Mouse (Mus musculus): ENCODE data around the gene Tmem123. TPM values are rescaled to one million over a fixed set of nuclear protein-coding genes. Genes with fewer than 3 reads are reported as not detected.

Tmem123 gene
- polyA plus RNA-seq, 1 experiment = 32.8 TPM

GRCm38 (mm10) chr9:7836331-7836730, 72.5 kb downstream of the Tmem123 start:
- TF ChIP-seq CTCF (IDR thresholded peaks at IDR 0.05; ENCODE audit: control insufficient read depth, insufficient read depth, insufficient replicate concordance, low read depth, low read length) (no peak), POLR2A (IDR thresholded peaks at IDR 0.05; ENCODE audit: control insufficient read depth, low read depth, low read length) (no peak; the same call in 1 of the 2 replicates)
- Histone ChIP-seq H3K27me3 (ENCODE audit: control insufficient read depth, insufficient read depth, low read length) (no peaks in the 10 kb centered on the region), H3K36me3 (ENCODE audit: control insufficient read depth, insufficient read depth, low read length) (peaks cover 4% of the 10 kb centered on the region), H3K4me1 (ENCODE audit: control insufficient read depth, insufficient read depth, low read length) (peaks cover 6% of the 10 kb centered on the region), H3K4me3 (ENCODE audit: control insufficient read depth, low read depth, low read length) (peak overlapping the region; percentile 95), H3K27ac (ENCODE audit: control insufficient read depth, insufficient read depth, low read depth, low read length) (peak overlapping the region; percentile 94)

GRCm38 (mm10) chr9:7836905-7837805, 73.3 kb downstream of the Tmem123 start, which contains the start of gene Birc2:
Gene Birc2, minus strand, starts transcription at chr9:7837064.
- TF ChIP-seq POLR2A (IDR thresholded peaks at IDR 0.05; ENCODE audit: control insufficient read depth, low read depth, low read length) (peak; percentile 97), CTCF (IDR thresholded peaks at IDR 0.05; ENCODE audit: control insufficient read depth, insufficient read depth, insufficient replicate concordance, low read depth, low read length) (no peak)
- H3K4me3 ChIP-seq (ENCODE audit: control insufficient read depth, low read depth, low read length) = peak within 1 kb of the TSS; percentile 95
- H3K27ac ChIP-seq (ENCODE audit: control insufficient read depth, insufficient read depth, low read depth, low read length) = peak within 1 kb of the TSS; percentile 94
- H3K4me1 ChIP-seq (ENCODE audit: control insufficient read depth, insufficient read depth, low read length) = peaks cover 6% of the 10 kb centered on the region
- H3K27me3 ChIP-seq (ENCODE audit: control insufficient read depth, insufficient read depth, low read length) = no peaks in the 10 kb centered on the region
- H3K36me3 ChIP-seq (ENCODE audit: control insufficient read depth, insufficient read depth, low read length) = peaks cover 3% of the 10 kb centered on the region

- Histone ChIP-seq H3K36me3 (ENCODE audit: control insufficient read depth, insufficient read depth, low read length) (peaks cover 2% of the 10 kb centered on the region), H3K4me1 (ENCODE audit: control insufficient read depth, insufficient read depth, low read length) (peaks cover 6% of the 10 kb centered on the region), H3K27ac (ENCODE audit: control insufficient read depth, insufficient read depth, low read depth, low read length) (peak overlapping the region; percentile 94), H3K27me3 (ENCODE audit: control insufficient read depth, insufficient read depth, low read length) (no peaks in the 10 kb centered on the region), H3K4me3 (ENCODE audit: control insufficient read depth, low read depth, low read length) (peak overlapping the region; percentile 95)
- TF ChIP-seq POLR2A (IDR thresholded peaks at IDR 0.05; ENCODE audit: control insufficient read depth, low read depth, low read length) = no peak
- no peak for TF ChIP-seq CTCF (IDR thresholded peaks at IDR 0.05; ENCODE audit: control insufficient read depth, insufficient read depth, insufficient replicate concordance, low read depth, low read length)
These were observed 74.1 kb downstream of the Tmem123 start for GRCm38 (mm10) chr9:7837806-7838440.

- peaks cover 8% of the 10 kb centered on the region for H3K4me1 ChIP-seq (ENCODE audit: control insufficient read depth, insufficient read depth, low read length)
- TF ChIP-seq POLR2A (IDR thresholded peaks at IDR 0.05; ENCODE audit: control insufficient read depth, low read depth, low read length) = no peak
- TF ChIP-seq CTCF (IDR thresholded peaks at IDR 0.05; ENCODE audit: control insufficient read depth, insufficient read depth, insufficient replicate concordance, low read depth, low read length) = no peak
These were observed 77.4 kb downstream of the Tmem123 start for GRCm38 (mm10) chr9:7841221-7841620.

More at GRCm38 (mm10) chr9:7841221-7841620, 77.4 kb downstream of the Tmem123 start:
- Histone ChIP-seq H3K4me3 (ENCODE audit: control insufficient read depth, low read depth, low read length) (no peak overlapping the region), H3K27ac (ENCODE audit: control insufficient read depth, insufficient read depth, low read depth, low read length) (peak overlapping the region; percentile 87), H3K36me3 (ENCODE audit: control insufficient read depth, insufficient read depth, low read length) (no peaks in the 10 kb centered on the region), H3K27me3 (ENCODE audit: control insufficient read depth, insufficient read depth, low read length) (no peaks in the 10 kb centered on the region)

Other genes with a start within 250 kb of the Tmem123 start
- not detected in 2 replicates for gene Mmp8, start 205.6 kb upstream of the Tmem123 start, polyA plus RNA-seq (2012; rRNA removed)
- not detected in 2 replicates for gene Mmp27, start 192.6 kb upstream of the Tmem123 start, polyA plus RNA-seq (2012; rRNA removed)
- 0.02 TPM in 1 of 2 replicates, not detected in the other for gene Mmp20, start 135.8 kb upstream of the Tmem123 start, polyA plus RNA-seq (2012; rRNA removed)
- gene Mmp7, start 72.0 kb upstream of the Tmem123 start, polyA plus RNA-seq (2012; rRNA removed) = 3.0 TPM in 1 of 2 replicates, not detected in the other
- gene Birc2, start 73.0 kb downstream of the Tmem123 start, polyA plus RNA-seq (2012; rRNA removed) = 28.4 and 33.6 TPM in 2 replicates
- 1.9 and 2.7 TPM in 2 replicates for gene Birc3, start 109.1 kb downstream of the Tmem123 start, polyA plus RNA-seq (2012; rRNA removed)
- 32.1 and 35.1 TPM in 2 replicates for gene Yap1, start 240.6 kb downstream of the Tmem123 start, polyA plus RNA-seq (2012; rRNA removed)